Mouse (Mus musculus): ENCODE results near the gene Mfsd10.

The Mfsd10 gene

DNA sequence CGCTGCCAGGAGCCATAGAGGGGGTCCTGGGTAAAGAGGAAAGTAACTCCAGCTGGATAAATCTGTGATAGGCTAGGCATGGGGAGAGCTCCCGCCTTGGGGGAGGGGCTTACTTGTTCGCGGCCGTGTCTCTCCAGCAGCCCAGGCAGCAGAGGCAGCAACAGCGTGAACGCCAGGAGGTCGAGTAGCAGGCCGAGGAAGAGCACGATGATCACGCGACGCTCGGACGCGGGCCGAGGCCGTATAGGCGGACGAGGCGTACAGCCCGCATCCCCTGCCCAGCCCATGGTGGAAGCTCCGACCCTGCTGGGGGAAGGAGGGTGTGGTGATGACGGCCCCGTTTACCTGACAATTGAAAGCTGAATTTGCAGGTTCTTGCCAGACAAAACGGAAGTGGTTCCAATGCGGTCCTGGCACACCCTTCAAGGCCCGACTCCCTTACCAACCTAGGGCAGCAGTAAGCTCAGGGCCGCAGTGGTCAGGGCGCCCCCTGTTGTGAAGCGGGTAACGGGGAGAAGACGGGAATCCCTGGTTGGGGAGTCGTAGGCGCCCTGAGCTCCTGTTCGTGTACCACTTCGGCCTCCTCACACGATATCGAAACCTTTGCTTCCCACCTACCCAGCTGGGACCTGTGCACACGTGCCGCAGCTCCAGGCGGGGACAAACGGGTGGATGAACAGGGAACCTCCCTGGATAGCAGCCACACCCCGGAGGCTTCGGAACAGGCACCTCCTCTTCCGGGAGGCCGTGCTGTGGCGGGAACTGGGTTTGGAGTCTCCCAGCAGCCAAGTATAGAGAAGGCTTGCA, at the start of gene Mfsd10:
Mfsd10 (minus strand) TSS at position 732 of the 807 bp plus-strand sequence.
- peak; percentile 47 to 61 for DNase-seq (ENCODE audit: low spot score in 2 of 2)

DNA sequence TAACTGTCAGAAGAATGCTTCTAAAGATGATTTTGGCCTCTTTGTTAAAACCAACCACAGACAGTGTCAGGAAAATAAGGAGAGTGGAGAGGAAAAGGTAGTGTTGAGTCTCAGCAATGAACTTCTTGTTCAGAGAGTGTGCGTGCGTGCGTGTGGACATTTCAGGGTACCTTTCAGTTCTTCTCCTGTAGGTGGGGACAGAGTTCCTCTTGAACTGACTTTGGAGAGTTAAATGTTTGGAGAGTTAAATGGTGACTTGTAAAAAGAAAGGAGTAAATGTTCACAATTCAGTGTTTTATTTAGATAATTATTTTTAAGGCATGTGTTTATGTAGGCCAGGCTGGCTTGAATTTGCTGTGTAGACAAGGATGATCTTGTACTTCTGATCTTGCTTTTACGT, 33.3 kb upstream of the Mfsd10 start:
- no peak for DNase-seq (ENCODE audit: low spot score in 2 of 2)

DNA sequence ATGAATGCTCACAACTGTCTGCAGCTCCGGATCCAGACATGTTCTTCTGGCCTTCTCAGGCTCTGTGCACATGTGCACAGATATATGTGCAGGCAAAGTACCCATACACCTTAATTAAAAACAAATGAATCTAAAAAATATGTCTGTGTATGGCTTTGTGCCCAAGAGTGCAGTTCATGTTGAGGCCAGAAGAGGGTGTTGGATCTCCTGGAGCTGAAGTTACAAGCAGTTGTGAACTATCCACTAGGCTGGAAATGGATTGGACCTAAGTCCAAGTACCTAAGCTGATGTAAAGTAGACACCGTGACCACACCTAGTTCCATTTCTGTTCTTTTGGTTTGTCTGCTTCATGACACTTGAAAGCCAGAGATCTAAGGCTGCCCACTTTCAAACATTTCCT, 32.5 kb upstream of the Mfsd10 start:
- no peak for DNase-seq (ENCODE audit: low spot score in 2 of 2)

DNA sequence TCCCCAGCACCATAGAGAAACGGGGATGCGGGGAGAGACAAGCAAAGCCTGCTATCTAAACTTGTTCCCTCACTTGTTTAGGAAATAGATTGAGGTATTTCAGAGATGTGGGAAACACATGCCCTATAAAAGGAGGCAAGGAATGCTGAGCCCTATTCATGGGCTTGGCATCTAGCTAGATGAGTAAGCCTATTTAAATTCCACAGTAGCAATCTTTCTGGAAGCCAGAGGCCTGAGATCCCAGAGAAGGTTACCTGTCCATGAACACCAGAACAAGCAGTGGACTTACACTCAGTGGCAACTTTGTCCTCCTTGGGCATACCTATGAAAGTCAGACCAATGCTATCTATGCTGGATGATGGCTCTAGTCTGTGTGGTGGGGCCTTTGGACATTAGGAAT, 26.2 kb upstream of the Mfsd10 start:
- no peak for DNase-seq (ENCODE audit: low spot score in 2 of 2)

DNA sequence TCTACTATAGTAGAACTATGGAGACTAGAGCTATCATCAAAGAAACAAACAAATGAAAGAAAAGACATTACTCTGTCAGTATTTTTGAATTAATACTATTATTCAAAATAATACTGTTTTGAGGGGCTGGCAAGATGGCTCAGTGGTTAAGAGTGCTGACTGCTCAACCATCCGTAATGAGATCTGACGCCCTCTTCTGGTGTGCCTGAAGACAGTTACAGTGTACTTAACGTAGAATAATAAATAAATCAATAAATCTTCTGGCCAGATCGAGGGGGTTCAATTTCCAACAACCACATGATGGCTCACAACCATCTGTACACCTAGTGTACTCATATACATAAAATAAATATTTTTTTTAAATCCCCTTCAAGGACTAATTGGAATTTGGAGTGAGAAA, 24.9 kb upstream of the Mfsd10 start:
- no peak for DNase-seq (ENCODE audit: low spot score in 2 of 2)

DNA sequence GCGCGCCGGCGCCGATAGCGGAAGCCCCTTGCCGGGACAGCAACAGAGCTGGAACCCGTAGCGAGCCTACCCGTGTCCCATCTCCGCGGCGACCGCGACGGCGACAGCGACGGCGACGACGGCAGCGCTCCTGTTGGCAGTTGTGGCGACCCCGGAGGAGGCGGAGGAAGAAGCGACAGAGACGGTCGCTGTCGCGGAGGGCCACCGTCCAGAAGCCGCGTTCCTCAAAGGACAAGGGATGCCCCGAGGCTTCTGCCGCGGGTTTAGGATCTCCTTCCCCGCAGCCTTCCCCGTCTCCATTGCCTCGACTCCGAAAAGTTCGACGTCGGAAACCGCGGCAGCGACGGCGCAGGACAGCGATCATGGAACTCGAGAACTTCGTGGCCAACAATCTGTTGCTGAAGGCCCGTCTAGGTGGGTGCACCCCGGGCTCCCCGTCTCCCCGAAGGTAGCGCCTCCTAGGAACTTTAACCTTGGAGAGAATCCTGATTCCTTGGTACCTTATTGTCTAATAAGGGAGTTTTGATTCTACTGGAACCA, 23.6 kb upstream of the Mfsd10 start:
- no peak for DNase-seq (ENCODE audit: low spot score in 2 of 2)

DNA sequence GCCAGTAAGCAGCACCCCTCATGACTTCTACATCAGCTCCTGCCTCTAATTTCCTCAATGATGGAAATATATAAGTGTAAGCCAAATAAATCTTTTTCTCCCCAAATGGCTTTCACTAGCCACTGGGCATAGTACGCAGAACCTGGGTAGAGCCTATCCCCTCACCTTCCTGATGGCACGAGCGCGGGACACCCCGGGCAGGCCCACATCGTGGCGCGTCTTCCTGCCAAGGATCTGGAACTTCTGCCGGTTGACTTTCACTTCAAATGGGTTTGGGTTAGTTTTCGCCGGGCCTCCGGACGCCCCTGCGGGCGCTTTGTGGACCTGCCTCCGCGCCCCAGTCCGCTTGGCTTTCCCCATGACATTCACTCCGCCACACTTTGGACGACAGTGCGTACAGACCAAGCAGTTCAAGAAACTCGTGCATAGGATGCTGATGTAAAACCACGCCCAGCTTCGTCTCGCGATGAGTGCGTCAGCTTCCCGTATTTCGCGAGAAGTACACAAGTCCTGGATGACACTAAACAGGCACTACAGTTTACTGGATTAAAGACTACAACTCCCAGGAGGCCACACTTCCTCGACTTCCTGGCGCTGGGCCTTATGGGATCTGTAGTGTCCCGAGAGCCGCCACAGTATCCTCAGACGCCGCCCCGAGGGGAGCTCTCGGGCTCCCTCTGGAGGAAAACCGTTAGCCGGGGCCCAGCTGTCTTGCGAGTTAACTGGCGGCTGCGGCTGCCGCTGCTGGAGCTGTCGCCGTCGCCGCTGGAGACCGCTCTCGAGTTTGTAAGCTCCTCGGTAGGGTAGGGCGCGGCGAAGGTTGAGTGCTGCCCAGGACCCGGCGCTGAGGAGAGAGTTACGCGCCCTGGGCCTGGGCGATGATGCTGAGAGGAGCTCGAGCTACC, 22.9 kb upstream of the Mfsd10 start, which contains the start of the genes Nop14 and Grk4:
Nop14 (minus strand) TSS at position 463 of the 905 bp plus-strand sequence.
Grk4 (plus strand) TSS at position 694 of the 905 bp plus-strand sequence.
- DNase-seq (ENCODE audit: low spot score in 2 of 2): peak; percentile 97 to 98

DNA sequence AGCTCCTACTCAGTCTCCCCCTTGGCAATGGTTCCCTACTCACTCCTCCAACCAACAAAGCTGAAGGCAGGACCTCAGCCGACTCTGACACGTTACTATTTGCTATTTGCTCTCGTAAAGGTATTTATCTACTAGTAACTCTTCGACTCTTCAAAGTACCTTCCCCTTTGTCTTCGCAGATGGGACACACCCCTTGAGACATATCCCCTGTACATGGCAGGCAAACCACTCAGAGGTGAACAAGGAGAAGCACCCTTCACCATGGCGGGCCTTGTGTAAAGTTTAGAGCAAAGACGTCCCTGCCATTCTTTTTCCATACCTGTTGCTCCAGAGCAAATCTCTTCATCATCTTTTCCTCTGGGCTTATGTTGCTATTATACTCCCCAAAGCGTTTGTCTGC, 20.5 kb upstream of the Mfsd10 start:
- DNase-seq (ENCODE audit: low spot score in 2 of 2): no peak

DNA sequence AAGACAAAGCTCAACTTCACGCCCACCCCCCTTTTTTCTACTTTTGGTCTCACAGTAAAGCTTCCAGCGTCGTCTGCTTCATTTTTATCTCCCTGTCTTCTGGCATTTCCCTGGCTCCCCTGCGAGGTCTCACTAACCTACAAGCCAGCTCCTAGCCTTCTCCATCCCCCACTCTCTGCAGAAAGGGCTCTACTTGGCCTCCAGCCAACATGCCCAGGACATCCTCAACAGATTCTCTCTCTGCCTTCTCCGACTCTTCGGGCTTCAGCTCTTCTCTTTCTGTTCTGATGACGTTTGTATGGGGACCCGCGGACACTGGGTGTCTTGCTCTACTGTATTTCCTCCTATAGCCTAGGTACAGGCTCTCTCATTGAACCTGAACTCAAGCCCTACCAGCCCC, 17.9 kb upstream of the Mfsd10 start:
- DNase-seq (ENCODE audit: low spot score in 2 of 2): no peak

DNA sequence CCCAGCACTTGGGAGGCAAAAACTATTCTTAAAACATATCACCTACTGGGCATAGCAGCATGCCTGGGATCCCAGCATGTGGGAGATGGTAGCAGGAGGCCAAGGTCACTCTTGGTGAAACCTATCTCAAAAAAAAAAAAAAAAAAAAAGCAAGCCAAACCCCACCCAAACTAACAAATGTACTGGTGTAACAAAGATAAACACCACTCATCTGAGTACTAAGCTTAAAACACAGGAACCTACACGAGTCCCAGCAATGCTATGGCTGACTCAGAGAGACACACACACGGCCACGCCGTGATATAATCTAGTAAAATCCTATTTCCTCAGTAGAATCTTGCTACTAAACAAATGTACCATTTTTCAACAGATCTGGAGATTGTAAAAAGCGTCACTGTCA, 15.9 kb upstream of the Mfsd10 start:
- no peak for DNase-seq (ENCODE audit: low spot score in 2 of 2)

DNA sequence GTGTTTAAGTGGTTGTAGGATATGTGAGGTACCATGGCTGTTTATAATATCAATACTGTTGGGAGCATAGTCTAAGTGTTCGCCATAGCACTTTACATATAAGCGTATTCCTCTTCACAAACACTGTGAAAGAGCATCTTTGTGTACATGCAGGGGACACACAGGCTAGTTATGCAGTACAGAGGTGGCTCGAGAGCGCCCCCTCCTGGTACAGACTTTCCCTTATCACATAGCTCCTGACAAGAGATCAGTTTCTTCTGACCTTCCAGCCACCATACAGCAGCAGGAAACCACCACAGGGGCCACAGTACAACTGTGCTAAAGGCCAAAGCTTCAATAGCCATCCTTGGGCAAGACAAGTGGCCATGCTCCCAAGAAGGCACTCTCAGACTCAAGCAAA, 10.6 kb upstream of the Mfsd10 start:
- DNase-seq (ENCODE audit: low spot score in 2 of 2): peak; percentile 47 to 77

DNA sequence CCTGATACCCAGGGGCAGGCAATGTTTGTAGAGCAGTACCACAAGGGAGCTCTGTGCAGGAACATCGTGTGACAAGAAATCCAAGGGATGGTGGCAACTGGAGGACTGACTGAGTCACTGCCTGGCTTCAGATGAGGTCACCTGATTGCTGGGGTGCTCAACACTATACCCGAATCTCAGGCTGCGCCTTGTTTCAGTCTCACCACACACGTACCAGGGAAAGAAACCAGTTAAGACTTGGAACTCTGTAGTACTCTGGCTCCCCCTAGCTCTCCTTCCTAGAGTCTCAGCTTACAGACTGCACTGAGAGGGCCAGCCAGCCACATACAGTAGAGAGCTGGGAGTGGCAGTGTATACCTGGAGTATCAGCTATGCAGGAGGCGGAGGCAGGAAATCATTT, 5.9 kb upstream of the Mfsd10 start:
- DNase-seq (ENCODE audit: low spot score in 2 of 2): peak in 1 of 2 experiments; percentile 39

DNA sequence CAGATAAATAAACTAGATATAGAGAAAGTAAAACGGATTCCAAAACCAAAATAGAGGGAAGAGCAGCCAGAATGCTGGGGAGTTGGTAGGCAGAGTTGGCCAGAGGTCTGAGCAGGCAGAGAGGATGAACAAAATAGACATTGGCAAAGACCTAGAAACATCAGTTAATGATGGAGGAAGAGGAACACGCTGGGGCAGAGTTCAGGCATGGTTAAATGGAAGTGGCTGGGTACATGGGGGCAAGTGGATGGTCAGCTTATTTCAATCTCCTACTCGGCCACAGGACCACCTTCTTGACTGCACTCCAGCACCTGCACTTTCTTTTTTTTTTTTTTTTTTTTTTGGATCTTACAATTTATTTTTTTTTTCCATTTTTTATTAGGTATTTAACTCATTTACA, 5.0 kb upstream of the Mfsd10 start:
- no peak for DNase-seq (ENCODE audit: low spot score in 2 of 2)

DNA sequence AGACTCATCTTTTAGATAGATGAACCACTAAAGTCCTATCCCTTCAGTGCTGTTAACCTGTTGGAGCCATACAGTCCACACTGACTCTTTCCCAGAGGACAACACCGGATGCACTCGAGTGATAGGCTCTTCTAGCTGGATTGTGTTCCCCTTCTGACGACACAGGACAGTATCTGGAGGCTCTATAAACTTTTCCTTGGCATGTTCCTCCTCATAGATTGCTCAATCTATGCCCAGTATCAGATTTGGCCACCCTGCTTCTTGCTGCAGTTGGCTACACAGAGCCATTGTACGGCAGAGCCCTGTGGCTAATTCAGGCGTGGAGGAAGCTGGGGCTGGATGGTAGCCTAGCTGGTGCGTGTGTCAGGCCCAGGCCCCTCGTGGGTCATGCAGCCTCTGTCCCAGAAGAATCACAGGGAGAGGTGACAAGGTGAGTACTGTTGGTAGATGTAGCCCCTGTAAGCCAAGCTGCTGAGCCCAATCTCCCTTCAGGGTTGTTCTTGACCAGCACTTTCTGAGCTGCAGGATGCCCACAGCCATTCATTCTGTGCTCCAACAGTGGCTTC, 662 bp upstream of the Mfsd10 start:
- no peak for DNase-seq (ENCODE audit: low spot score in 2 of 2)

DNA sequence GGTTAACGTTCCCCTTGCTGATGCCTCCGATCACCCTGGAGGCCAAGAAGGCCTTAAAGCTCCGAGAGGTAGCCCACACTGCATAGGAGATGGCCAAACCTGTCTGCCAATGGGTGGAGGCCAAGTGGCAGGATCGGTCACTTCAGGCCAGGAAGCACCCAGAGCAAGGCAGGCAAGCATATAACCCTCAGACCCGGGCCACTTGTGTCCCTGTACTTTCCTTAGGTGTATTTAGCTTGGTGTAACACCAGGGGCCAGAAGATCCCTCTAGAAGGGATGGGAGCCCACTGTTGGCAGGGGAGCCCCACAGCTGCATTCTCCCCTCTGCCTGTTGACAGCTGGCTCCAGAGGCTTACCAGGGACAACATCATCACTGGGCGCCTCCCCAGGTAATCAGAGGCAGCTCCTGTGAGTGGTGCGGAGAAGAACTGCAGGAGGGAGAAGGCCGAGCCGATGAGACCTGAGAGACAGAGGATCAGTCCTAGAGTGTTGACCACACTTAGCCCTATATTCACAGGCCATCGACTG, 1.3 kb downstream of the Mfsd10 start:
- no peak for DNase-seq (ENCODE audit: low spot score in 2 of 2)

DNA sequence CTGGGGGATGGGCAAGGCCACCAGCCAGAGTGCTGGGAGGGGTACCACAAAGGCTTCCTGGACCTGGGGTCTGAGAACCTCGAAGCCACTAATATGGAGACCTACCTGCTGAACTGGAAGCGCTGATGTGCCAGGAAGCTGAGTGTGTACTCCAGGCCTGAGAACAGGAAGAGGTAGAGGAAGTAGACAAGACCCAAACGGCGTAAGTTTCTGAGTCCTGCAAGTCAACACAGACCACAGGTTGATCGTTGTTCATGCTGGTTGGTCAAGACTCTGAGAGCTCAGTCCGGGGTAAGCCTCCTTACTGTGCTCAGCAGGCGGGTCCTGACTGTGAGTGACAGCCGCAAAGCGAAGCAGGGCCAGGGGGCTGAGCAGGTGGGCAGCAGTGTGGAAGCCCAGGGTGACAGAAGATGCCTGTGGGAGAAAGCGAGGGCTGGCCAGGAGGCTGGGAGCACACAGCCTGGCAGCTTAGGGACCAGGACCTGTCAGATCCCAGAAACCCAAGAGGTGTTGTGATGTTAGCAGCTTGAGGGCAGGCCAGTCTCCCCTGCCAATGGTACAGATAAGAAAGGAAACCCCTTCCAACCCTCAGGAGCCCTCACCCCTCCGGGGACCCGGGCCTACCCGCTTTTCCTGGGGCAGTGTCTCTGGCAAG, 2.1 kb downstream of the Mfsd10 start:
- DNase-seq (ENCODE audit: low spot score in 2 of 2): peak in 1 of 2 experiments; percentile 12

DNA sequence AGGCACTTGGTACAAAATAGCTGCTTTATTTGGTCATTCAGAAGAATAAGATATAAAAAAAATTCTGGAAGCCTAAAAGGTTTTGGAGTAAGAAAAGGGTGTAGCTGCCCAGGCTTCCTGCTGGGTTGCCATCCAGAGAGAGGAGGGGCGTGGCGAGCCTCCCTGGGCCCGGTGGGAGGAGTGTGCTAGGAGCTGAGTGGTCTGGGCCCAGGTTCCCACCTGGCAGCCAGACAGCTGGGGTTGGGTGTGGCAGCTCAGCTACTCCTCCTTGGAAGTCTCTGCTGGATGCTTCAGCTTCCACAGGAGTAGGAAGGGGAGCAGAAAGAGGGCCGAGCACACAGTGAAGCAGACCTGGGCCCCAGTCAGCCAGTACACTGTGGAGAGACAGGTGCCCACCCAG, 3.4 kb downstream of the Mfsd10 start:
- DNase-seq (ENCODE audit: low spot score in 2 of 2): no peak

DNA sequence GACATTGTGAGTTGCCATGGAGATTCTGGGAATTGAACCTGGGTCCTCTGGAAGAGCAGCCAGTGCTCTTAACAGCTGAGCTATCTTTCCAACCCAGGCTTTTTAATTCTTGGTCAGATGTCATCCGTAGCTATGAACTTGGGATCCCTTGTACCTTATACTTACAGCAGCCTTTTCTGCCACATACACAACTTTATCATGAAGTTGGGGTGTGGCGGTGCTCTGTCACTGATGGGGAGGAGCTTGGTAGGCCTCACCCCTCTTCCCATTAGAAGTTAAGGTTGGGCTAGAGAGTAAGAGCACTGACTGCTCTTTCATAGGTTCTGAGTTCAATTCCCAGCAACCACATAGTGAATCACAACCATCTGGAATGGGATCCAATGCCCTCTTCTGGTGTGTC, 4.0 kb downstream of the Mfsd10 start:
- peak in 1 of 2 experiments; percentile 12 for DNase-seq (ENCODE audit: low spot score in 2 of 2)

DNA sequence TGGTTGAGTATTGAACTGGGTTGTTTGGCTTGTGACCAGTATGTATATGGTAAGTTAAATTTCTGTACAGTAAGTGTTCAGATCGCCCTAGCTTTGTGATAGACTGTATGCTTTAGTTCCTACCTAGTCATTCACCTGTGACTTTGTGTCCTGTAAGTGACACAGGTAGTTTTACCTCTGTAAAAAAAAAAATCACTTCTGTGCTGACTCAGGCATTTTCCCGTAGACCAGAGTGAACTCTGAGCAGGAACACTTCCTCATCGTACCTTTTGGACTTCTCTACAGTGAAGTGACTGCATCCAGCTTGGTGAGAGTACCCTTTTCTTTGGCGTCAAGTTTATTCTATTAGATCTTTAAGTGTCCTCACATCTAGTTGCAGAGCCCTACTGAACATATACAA, 27.0 kb downstream of the Mfsd10 start:
- DNase-seq (ENCODE audit: low spot score in 2 of 2): no peak

DNA sequence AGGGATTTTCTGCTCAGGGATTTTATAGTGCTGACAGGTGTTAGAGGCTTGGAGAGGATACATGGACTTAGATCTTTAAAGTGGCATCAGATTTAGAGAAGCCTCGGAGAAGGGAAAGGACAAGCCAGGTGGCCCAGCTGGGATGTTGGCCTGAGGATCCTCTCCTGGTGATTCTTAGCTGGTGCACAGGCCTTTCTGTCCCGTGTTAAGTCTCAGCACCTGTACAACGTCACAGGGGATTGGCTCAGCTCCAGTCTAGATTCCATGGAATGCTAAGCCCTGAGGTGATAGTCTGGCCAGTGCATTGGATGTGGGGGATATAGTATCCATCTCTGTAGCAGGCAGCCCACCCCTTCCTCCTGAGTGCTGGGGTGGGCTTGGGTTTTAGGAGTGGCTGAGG, 28.8 kb downstream of the Mfsd10 start:
- no peak for DNase-seq (ENCODE audit: low spot score in 2 of 2)
